Mouse (Mus musculus): ENCODE data around the gene Ankrd55. TPM values are rescaled to one million over a fixed set of nuclear protein-coding genes. Genes with fewer than 3 reads are reported as not detected.

The Ankrd55 gene
- polyA plus RNA-seq, 1 experiment from 2014 or later: 0.08 TPM

GRCm38 (mm10) chr13:112366321-112367029 lies 78.2 kb downstream of the Ankrd55 start:
- no peaks in the 10 kb centered on the region for H3K27me3 ChIP-seq (ENCODE audit: control insufficient read depth, insufficient read depth, low read depth, low read length)
- H3K4me3 ChIP-seq (ENCODE audit: low read length): no peak overlapping the region
- H3K27ac ChIP-seq (ENCODE audit: low read length): no peak overlapping the region
- H3K4me2 ChIP-seq (ENCODE audit: low read depth, low read length): no peak overlapping the region
- 72% methylated on average over 4 of the region's 4 CpGs for WGBS
- no peaks in the 10 kb centered on the region for H3K9me3 ChIP-seq (ENCODE audit: control insufficient read depth, low read length)
- H3K36me3 ChIP-seq (ENCODE audit: control insufficient read depth, insufficient read depth, low read length): no peaks in the 10 kb centered on the region
- ATAC-seq (ENCODE audit: low read depth): no peak
- H3K4me1 ChIP-seq (replicated peaks; ENCODE audit: control insufficient read depth, insufficient read depth, low read length): peaks cover 2% of the 10 kb centered on the region
- H3K9ac ChIP-seq (ENCODE audit: low read length): no peak overlapping the region

- 81% methylated on average over 4 of the region's 4 CpGs for WGBS
- no peaks in the 10 kb centered on the region for H3K36me3 ChIP-seq (ENCODE audit: control insufficient read depth, insufficient read depth, low read length)
- no peaks in the 10 kb centered on the region for H3K9me3 ChIP-seq (ENCODE audit: control insufficient read depth, low read length)
- H3K27me3 ChIP-seq (ENCODE audit: control insufficient read depth, insufficient read depth, low read depth, low read length): no peaks in the 10 kb centered on the region
- no peak overlapping the region for H3K27ac ChIP-seq (ENCODE audit: low read length)
- H3K4me1 ChIP-seq (replicated peaks; ENCODE audit: control insufficient read depth, insufficient read depth, low read length): 0 out of 2 replicates have a peak, but pooled peaks cover 3% of the 10 kb centered on the region
- no peak overlapping the region for H3K4me3 ChIP-seq (ENCODE audit: low read length)
- no peak overlapping the region for H3K4me2 ChIP-seq (ENCODE audit: low read depth, low read length)
- ATAC-seq (ENCODE audit: low read depth): no peak
- no peak overlapping the region for H3K9ac ChIP-seq (ENCODE audit: low read length)
These were observed 83.5 kb downstream of the Ankrd55 start for GRCm38 (mm10) chr13:112371729-112372128.

GRCm38 (mm10) chr13:112375766-112376165 lies 87.5 kb downstream of the Ankrd55 start:
- no peak overlapping the region for H3K9ac ChIP-seq (ENCODE audit: low read length)
- ATAC-seq (ENCODE audit: low read depth): peak; percentile 82

GRCm38 (mm10) chr13:112378782-112379305 lies 90.6 kb downstream of the Ankrd55 start:
- no peaks in the 10 kb centered on the region for H3K27me3 ChIP-seq (ENCODE audit: control insufficient read depth, insufficient read depth, low read depth, low read length)
- 59% methylated on average over 9 of the region's 9 CpGs for WGBS
- H3K9ac ChIP-seq (ENCODE audit: low read length): no peak overlapping the region
- ATAC-seq (ENCODE audit: low read depth): no peak
- H3K27ac ChIP-seq (ENCODE audit: low read length): no peak overlapping the region
- H3K36me3 ChIP-seq (ENCODE audit: control insufficient read depth, insufficient read depth, low read length): no peaks in the 10 kb centered on the region
- peaks cover 12% of the 10 kb centered on the region; the same call in 1 of the 2 replicates for H3K4me1 ChIP-seq (replicated peaks; ENCODE audit: control insufficient read depth, insufficient read depth, low read length)
- no peak overlapping the region for H3K4me2 ChIP-seq (ENCODE audit: low read depth, low read length)
- H3K9me3 ChIP-seq (ENCODE audit: control insufficient read depth, low read length): no peaks in the 10 kb centered on the region
- H3K4me3 ChIP-seq (ENCODE audit: low read length): no peak overlapping the region

More at GRCm38 (mm10) chr13:112375766-112376165, 87.5 kb downstream of the Ankrd55 start:
- H3K36me3 ChIP-seq (ENCODE audit: control insufficient read depth, insufficient read depth, low read length): no peaks in the 10 kb centered on the region
- no peaks in the 10 kb centered on the region for H3K27me3 ChIP-seq (ENCODE audit: control insufficient read depth, insufficient read depth, low read depth, low read length)
- H3K4me3 ChIP-seq (ENCODE audit: low read length): no peak overlapping the region
- H3K27ac ChIP-seq (ENCODE audit: low read length): no peak overlapping the region
- 37% methylated on average over 8 of the region's 8 CpGs for WGBS
- no peaks in the 10 kb centered on the region for H3K9me3 ChIP-seq (ENCODE audit: control insufficient read depth, low read length)
- H3K4me2 ChIP-seq (ENCODE audit: low read depth, low read length): no peak overlapping the region
- H3K4me1 ChIP-seq (replicated peaks; ENCODE audit: control insufficient read depth, insufficient read depth, low read length): 0 out of 2 replicates have a peak, but pooled peaks cover 3% of the 10 kb centered on the region

GRCm38 (mm10) chr13:112381476-112381875 lies 93.2 kb downstream of the Ankrd55 start:
- Histone ChIP-seq H3K9ac (ENCODE audit: low read length) (no peak overlapping the region), H3K27ac (ENCODE audit: low read length) (no peak overlapping the region), H3K4me3 (ENCODE audit: low read length) (no peak overlapping the region), H3K9me3 (ENCODE audit: control insufficient read depth, low read length) (no peaks in the 10 kb centered on the region), H3K4me2 (ENCODE audit: low read depth, low read length) (no peak overlapping the region), H3K4me1 (replicated peaks; ENCODE audit: control insufficient read depth, insufficient read depth, low read length) (peaks cover 9% of the 10 kb centered on the region; the same call in 1 of the 2 replicates), H3K27me3 (ENCODE audit: control insufficient read depth, insufficient read depth, low read depth, low read length) (no peaks in the 10 kb centered on the region), H3K36me3 (ENCODE audit: control insufficient read depth, insufficient read depth, low read length) (no peaks in the 10 kb centered on the region)
- WGBS: 35% methylated on average over 2 of the region's 2 CpGs
- ATAC-seq (ENCODE audit: low read depth): no peak

GRCm38 (mm10) chr13:112382457-112382856 lies 94.2 kb downstream of the Ankrd55 start:
- Histone ChIP-seq H3K27me3 (ENCODE audit: control insufficient read depth, insufficient read depth, low read depth, low read length) (no peaks in the 10 kb centered on the region), H3K36me3 (ENCODE audit: control insufficient read depth, insufficient read depth, low read length) (no peaks in the 10 kb centered on the region), H3K9me3 (ENCODE audit: control insufficient read depth, low read length) (no peaks in the 10 kb centered on the region), H3K9ac (ENCODE audit: low read length) (no peak overlapping the region), H3K27ac (ENCODE audit: low read length) (no peak overlapping the region), H3K4me3 (ENCODE audit: low read length) (no peak overlapping the region), H3K4me1 (replicated peaks; ENCODE audit: control insufficient read depth, insufficient read depth, low read length) (peaks cover 9% of the 10 kb centered on the region; the same call in 1 of the 2 replicates), H3K4me2 (ENCODE audit: low read depth, low read length) (no peak overlapping the region)
- WGBS: 28% methylated on average over 4 of the region's 4 CpGs
- no peak for ATAC-seq (ENCODE audit: low read depth)

GRCm38 (mm10) chr13:112382956-112383355 lies 94.7 kb downstream of the Ankrd55 start:
- H3K4me1 ChIP-seq (replicated peaks; ENCODE audit: control insufficient read depth, insufficient read depth, low read length): peaks cover 9% of the 10 kb centered on the region; the same call in 1 of the 2 replicates
- H3K4me2 ChIP-seq (ENCODE audit: low read depth, low read length): no peak overlapping the region
- H3K4me3 ChIP-seq (ENCODE audit: low read length): no peak overlapping the region
- H3K9ac ChIP-seq (ENCODE audit: low read length): no peak overlapping the region
- no peaks in the 10 kb centered on the region for H3K9me3 ChIP-seq (ENCODE audit: control insufficient read depth, low read length)
- no peak overlapping the region; the same call in 1 of the 2 replicates for H3K27ac ChIP-seq (ENCODE audit: low read length)
- no peaks in the 10 kb centered on the region for H3K36me3 ChIP-seq (ENCODE audit: control insufficient read depth, insufficient read depth, low read length)
- H3K27me3 ChIP-seq (ENCODE audit: control insufficient read depth, insufficient read depth, low read depth, low read length): no peaks in the 10 kb centered on the region
- ATAC-seq (ENCODE audit: low read depth): peak; percentile 59; the same call in 1 of the 2 replicates
- 60% methylated on average over 3 of the region's 3 CpGs for WGBS

- Histone ChIP-seq H3K9me3 (ENCODE audit: control insufficient read depth, low read length) (no peaks in the 10 kb centered on the region), H3K4me1 (replicated peaks; ENCODE audit: control insufficient read depth, insufficient read depth, low read length) (peaks cover 9% of the 10 kb centered on the region; the same call in 1 of the 2 replicates), H3K9ac (ENCODE audit: low read length) (no peak overlapping the region), H3K4me3 (ENCODE audit: low read length) (no peak overlapping the region), H3K4me2 (ENCODE audit: low read depth, low read length) (no peak overlapping the region), H3K27me3 (ENCODE audit: control insufficient read depth, insufficient read depth, low read depth, low read length) (no peaks in the 10 kb centered on the region), H3K27ac (ENCODE audit: low read length) (no peak overlapping the region), H3K36me3 (ENCODE audit: control insufficient read depth, insufficient read depth, low read length) (no peaks in the 10 kb centered on the region)
- no peak for ATAC-seq (ENCODE audit: low read depth)
- 62% methylated on average over 11 of the region's 11 CpGs for WGBS
These were observed 95.8 kb downstream of the Ankrd55 start for GRCm38 (mm10) chr13:112383941-112384659.

- Histone ChIP-seq H3K27ac (ENCODE audit: low read length) (no peak overlapping the region), H3K4me2 (ENCODE audit: low read depth, low read length) (no peak overlapping the region), H3K4me3 (ENCODE audit: low read length) (no peak overlapping the region), H3K9ac (ENCODE audit: low read length) (no peak overlapping the region), H3K27me3 (ENCODE audit: control insufficient read depth, insufficient read depth, low read depth, low read length) (no peaks in the 10 kb centered on the region), H3K9me3 (ENCODE audit: control insufficient read depth, low read length) (no peaks in the 10 kb centered on the region), H3K4me1 (replicated peaks; ENCODE audit: control insufficient read depth, insufficient read depth, low read length) (peaks cover 9% of the 10 kb centered on the region; the same call in 1 of the 2 replicates), H3K36me3 (ENCODE audit: control insufficient read depth, insufficient read depth, low read length) (no peaks in the 10 kb centered on the region)
- 73% methylated on average over 9 of the region's 9 CpGs for WGBS
- ATAC-seq (ENCODE audit: low read depth): no peak
These were observed 96.8 kb downstream of the Ankrd55 start for GRCm38 (mm10) chr13:112385040-112385439.

All from lung, embryonic 16.5 days (tissue).